Mouse (Mus musculus) kidney, adult 2 months (tissue): ENCODE data around the gene Prtn3. TPM values are rescaled to one million over a fixed set of nuclear protein-coding genes. Genes with fewer than 3 reads are reported as not detected.
A peak's percentile ranks its signal among the peaks of the same experiment; 100 is the strongest.
"Not testable (repeated sequence)": the region's sequence is repeated elsewhere in the genome, so short reads cannot be mapped to it uniquely, and the experiment has no call there.

Experiments
- DNase-seq: peaks from one replicate; pipeline ENCODE4 v3.0.0; 2021
- H3K27ac ChIP-seq: fragments of 200-500 bp; 2 replicates; pipeline ENCODE4 v1.5.1; 2012; ENCODE audit warnings: low read depth, low read length, control low read depth, inconsistent platforms; ENCODE audit not compliant: insufficient read depth
- H3K27me3 ChIP-seq: fragments of 200-500 bp; replicated peaks from 2 replicates; pipeline ENCODE4 v1.6.1; 2012; ENCODE audit warnings: mild to moderate bottlenecking, moderate library complexity, low read length, inconsistent platforms; ENCODE audit not compliant: control insufficient read depth, insufficient read depth
- H3K36me3 ChIP-seq: fragments of 200-500 bp; 2 replicates; pipeline ENCODE4 v1.6.1; 2012; ENCODE audit warnings: mild to moderate bottlenecking, moderate library complexity, low read length, inconsistent platforms; ENCODE audit not compliant: control insufficient read depth, insufficient read depth
- H3K4me1 ChIP-seq: fragments of 200-500 bp; 2 replicates; pipeline ENCODE4 v1.6.1; 2011; ENCODE audit warnings: low read length; ENCODE audit not compliant: control insufficient read depth, insufficient read depth
- H3K4me3 ChIP-seq: fragments of 200-500 bp; 2 replicates; pipeline ENCODE4 v1.5.1; 2011; ENCODE audit warnings: mild to moderate bottlenecking, low read depth, low read length, control low read depth; ENCODE audit not compliant: insufficient read depth
- CTCF ChIP-seq: fragments of 200-500 bp; conservative IDR thresholded peaks from 2 replicates; pipeline ENCODE4 v1.5.1; 2011; ENCODE audit warnings: low read depth, mild to moderate bottlenecking, control low read depth, low read length, moderate library complexity, mixed read lengths; ENCODE audit not compliant: insufficient read depth, insufficient read length
- POLR2A ChIP-seq: fragments of 200-500 bp; IDR thresholded peaks from one replicate; pipeline ENCODE4 v1.6.1; 2011; ENCODE audit warnings: low read depth, low read length, control low read depth
- WGBS: fragments of 180-500 bp; shearing (Covaris S2); methylation state at CpG from one replicate; pipeline ENCODE4 v1.1.7; 2018; 5-methylcytosine and 5-hydroxymethylcytosine counted together
- polyA plus RNA-seq: library from polyadenylated mRNA; depleted of rRNA; stranded (reverse); fragments of >200 nt; gene quantifications from 2 replicates; pipeline ENCODE4 v1.2.3, GENCODE M21; 2012

Prtn3 gene
- polyA plus RNA-seq, 1 experiment = 0.99 TPM

DNA sequence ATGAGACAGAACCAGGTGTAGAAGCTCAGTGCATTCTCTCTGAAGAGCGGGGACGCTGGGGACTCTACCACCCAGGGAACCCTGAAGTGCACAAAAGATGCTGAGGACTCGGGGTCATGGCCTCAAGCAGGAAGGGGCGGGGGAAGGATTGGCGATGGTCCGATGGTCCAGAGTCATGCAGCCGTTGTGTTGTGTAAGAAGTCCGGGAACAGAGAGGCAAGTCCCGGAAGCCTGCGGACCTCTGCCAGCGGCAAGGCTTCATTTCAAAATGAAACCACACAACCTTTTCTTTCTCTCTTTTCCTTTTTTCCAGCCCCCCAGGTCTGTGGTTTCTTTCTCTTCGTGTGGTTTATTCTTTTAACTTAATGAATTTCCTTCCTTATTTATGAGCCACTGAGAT, 3.5 kb downstream of the Prtn3 start:
- Histone ChIP-seq H3K36me3 (no peaks in the 10 kb centered on the region), H3K27ac (peak overlapping the region; percentile 51; the same call in 1 of the 2 replicates), H3K27me3 (no peaks in the 10 kb centered on the region), H3K4me3 (no peak overlapping the region), H3K4me1 (0 out of 2 replicates have a peak, but pooled peaks cover 9% of the 10 kb centered on the region)
- 34% methylated on average over 12 of the region's 12 CpGs for WGBS
- DNase-seq = peak; percentile 79
- TF ChIP-seq CTCF (no peak), POLR2A (no peak)

GRCm38 (mm10) chr10:79879527-79879926, 5.3 kb downstream of the Prtn3 start:
- no peak for TF ChIP-seq POLR2A
- no peak for TF ChIP-seq CTCF
- H3K27ac ChIP-seq = no peak overlapping the region
- no peaks in the 10 kb centered on the region for H3K27me3 ChIP-seq

DNA sequence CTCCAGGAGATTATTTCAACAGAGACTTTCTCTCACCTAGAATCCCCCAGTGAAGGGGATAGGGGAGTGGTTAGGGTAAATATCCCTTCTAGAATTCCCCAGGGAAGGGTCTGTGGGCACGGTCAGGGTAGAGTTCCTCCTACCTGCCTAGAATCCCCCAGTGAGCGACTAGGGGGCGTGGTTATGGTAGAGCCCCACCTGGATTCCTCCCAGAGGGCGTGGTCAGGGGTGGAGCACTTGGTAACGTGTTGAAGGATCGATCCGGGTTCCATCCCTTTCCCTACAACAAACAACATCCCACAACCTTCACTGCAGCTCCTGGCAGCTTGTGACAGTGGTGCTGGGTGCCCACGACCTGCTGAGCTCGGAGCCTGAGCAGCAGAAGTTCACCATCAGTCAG, 6.4 kb downstream of the Prtn3 start:
- no peak overlapping the region for H3K27ac ChIP-seq
- no peak for DNase-seq
- H3K36me3 ChIP-seq = no peaks in the 10 kb centered on the region
- 0 out of 2 replicates have a peak, but pooled peaks cover 3% of the 10 kb centered on the region for H3K4me1 ChIP-seq
- no peaks in the 10 kb centered on the region for H3K27me3 ChIP-seq
- WGBS = 34% methylated on average over 9 of the region's 9 CpGs
- TF ChIP-seq POLR2A (no peak), CTCF (no peak)
- H3K4me3 ChIP-seq = no peak overlapping the region

More at GRCm38 (mm10) chr10:79879527-79879926, 5.3 kb downstream of the Prtn3 start:
- H3K36me3 ChIP-seq = no peaks in the 10 kb centered on the region
- H3K4me3 ChIP-seq = no peak overlapping the region
- H3K4me1 ChIP-seq = 0 out of 2 replicates have a peak, but pooled peaks cover 4% of the 10 kb centered on the region
- WGBS = 29% methylated on average over 3 of the region's 3 CpGs
- no peak for DNase-seq

DNA sequence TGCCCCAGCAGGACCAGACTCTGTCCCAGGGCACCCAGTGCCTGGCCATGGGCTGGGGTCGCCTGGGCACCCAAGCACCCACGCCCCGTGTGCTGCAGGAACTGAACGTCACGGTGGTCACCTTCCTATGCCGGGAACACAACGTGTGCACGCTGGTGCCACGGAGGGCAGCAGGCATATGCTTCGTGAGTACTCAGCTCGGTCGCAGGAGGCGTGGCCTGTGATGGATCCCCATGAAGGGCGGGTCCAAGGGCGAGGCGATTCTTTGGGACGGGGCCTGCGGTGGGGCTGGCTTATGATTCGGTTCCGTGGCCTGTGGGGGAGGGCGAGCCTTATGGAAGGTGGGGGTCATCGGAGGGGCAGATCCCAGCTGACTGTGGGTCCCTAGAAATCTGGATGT, 7.7 kb downstream of the Prtn3 start:
- H3K4me3 ChIP-seq = no peak overlapping the region
- H3K4me1 ChIP-seq = 0 out of 2 replicates have a peak, but pooled peaks cover 3% of the 10 kb centered on the region
- no peak for DNase-seq

DNA sequence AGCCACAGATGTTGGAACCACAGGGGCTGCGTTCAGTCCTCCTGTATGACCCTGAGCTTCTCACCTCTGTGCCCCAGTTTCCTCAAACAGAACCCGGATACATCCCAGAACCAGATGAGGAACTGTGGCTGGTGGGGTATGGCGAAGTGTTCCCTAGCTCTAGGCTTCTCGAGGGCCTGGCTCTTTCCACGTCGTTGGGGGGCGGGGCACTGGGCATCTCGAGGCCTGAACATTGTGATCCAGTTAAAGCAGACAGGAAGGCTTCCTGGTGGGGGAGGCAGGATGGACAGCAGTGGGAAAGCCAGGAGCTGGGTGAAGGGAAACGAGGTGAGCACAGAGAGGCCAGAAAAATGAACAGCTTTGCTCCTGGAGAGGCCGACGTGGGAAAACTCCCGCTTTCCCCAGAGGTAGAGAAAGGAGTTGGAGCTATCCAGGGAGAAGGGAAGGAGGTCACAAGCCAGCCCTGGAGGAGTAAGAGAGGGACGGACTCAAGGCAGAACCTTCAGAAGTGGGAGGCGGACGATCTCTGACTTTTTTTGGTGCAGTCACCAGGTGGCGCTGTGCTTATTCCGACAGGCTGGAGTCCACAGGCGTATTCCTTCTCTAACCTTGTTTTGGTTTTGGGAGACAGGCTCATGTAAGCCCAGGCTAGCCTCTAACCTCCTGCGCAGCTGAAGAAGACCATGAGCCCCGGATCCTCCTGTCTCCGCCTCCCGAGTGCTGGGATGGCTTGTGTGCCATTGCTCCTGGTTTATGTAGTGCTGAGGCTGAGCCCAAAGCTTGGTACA, 9.2 kb downstream of the Prtn3 start:
- Histone ChIP-seq H3K27ac (no peak overlapping the region), H3K36me3 (no peaks in the 10 kb centered on the region), H3K4me1 (0 out of 2 replicates have a peak, but pooled peaks cover 3% of the 10 kb centered on the region), H3K27me3 (no peaks in the 10 kb centered on the region), H3K4me3 (no peak overlapping the region)
- TF ChIP-seq POLR2A (no peak), CTCF (peak; percentile 86)
- WGBS = 23% methylated on average over 22 of the region's 22 CpGs
- peak; percentile 89 for DNase-seq

More for the DNA sequence above, 7.7 kb downstream of the Prtn3 start:
- Histone ChIP-seq H3K36me3 (no peaks in the 10 kb centered on the region), H3K27ac (no peak overlapping the region), H3K27me3 (no peaks in the 10 kb centered on the region)
- 29% methylated on average over 22 of the region's 22 CpGs for WGBS
- TF ChIP-seq POLR2A (no peak), CTCF (no peak)

- no peaks in the 10 kb centered on the region for H3K27me3 ChIP-seq
- H3K4me3 ChIP-seq = no peak overlapping the region
- H3K27ac ChIP-seq = no peak overlapping the region
- WGBS = 26% methylated on average over 4 of the region's 4 CpGs
- 0 out of 2 replicates have a peak, but pooled peaks cover 3% of the 10 kb centered on the region for H3K4me1 ChIP-seq
- H3K36me3 ChIP-seq = no peaks in the 10 kb centered on the region
- TF ChIP-seq CTCF = no peak
- TF ChIP-seq POLR2A = no peak
- peak; percentile 92 for DNase-seq
These were observed 10.2 kb downstream of the Prtn3 start for GRCm38 (mm10) chr10:79884446-79884845.

DNA sequence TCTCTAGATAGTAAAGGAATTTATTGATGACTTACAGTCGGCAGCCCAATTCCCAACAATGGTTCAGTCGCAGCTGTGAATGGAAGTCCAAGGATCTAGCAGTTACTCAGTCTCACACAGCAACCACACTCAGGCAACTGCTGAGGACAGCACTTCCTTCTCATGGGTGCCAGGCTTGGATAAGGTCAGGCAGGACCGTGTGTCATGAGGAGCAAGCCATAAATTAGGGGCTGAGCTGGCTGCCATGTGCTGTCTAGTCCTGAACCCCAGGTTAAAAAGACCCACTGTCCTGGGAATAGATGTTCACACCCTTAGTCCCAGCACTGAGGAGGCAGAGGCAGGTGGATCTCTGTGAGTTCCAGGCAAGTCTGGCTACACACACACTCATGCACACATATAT, 10.7 kb downstream of the Prtn3 start:
- H3K4me1 ChIP-seq, H3K36me3 ChIP-seq, H3K4me3 ChIP-seq, H3K27me3 ChIP-seq, DNase-seq, H3K27ac ChIP-seq: not testable (repeated sequence)
- WGBS = 52% methylated on average over 3 of the region's 3 CpGs

DNA sequence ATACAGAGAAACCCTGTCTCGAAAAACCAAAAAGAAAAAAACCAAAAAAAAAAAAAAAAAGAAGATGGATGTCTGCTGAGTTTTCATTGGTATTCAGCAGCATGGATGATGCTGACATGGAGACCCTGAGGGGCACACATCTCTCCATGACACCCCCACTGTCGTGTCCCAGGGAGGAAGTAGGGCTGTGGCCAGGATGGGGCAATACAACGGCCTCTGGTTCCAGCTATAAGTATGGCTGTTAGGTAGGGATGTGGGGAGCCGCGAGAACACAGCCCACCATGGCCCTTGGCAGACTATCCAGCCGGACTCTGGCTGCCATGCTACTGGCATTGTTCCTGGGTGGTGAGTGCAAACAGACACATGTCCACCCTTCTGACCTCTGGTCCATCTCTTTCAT, 11.8 kb downstream of the Prtn3 start, which contains the start of gene Elane:
Elane (plus strand) TSS at position 194 of the 400 bp plus-strand sequence.
- TF ChIP-seq POLR2A = no peak
- TF ChIP-seq CTCF = no peak
- no peaks in the 10 kb centered on the region for H3K4me1 ChIP-seq
- H3K27me3 ChIP-seq = no peaks in the 10 kb centered on the region
- no peak for DNase-seq
- H3K27ac ChIP-seq = no peak within 1 kb of the TSS
- 81% methylated on average over 6 of the region's 6 CpGs for WGBS
- H3K4me3 ChIP-seq = no peak within 1 kb of the TSS
- H3K36me3 ChIP-seq = no peaks in the 10 kb centered on the region
